Mouse (Mus musculus) pancreas, adult 10 weeks (tissue): Measurements from ENCODE around the gene Vmn1r94. TPM values are rescaled to one million over a fixed set of nuclear protein-coding genes. Genes with fewer than 3 reads are reported as not detected.

Experiments
- polyA plus RNA-seq: library from polyadenylated mRNA; stranded (reverse); fragments of 350-450 nt; fragmentation: Illumina TruSeq; extraction: RNeasy Lipid Tissue Mini Kit (QIAGEN cat#74804); gene quantifications from one replicate; pipeline ENCODE4 v1.2.3, GENCODE M21; 2015; ENCODE audit warnings: low read depth, low replicate concordance; ENCODE audit not compliant: insufficient read depth

Gene Vmn1r94
- polyA plus RNA-seq = not detected

GRCm38 (mm10) chr7:20168277-20168676 lies at the start of gene Vmn1r94:
Gene Vmn1r94, minus strand, starts transcription at chr7:20168377.

GRCm38 (mm10) chr7:20205507-20205906 lies 37.3 kb upstream of the Vmn1r94 start, which contains the start of gene Gm6164:
Gene Gm6164, minus strand, starts transcription at chr7:20205607.

GRCm38 (mm10) chr7:20193410-20193809 lies 25.2 kb upstream of the Vmn1r94 start, which contains the start of gene Vmn1r95:
Gene Vmn1r95, plus strand, starts transcription at chr7:20193710.

GRCm38 (mm10) chr7:20138988-20139387 lies 29.2 kb downstream of the Vmn1r94 start, which contains the start of gene Vmn1r93:
Gene Vmn1r93, minus strand, starts transcription at chr7:20139088.

GRCm38 (mm10) chr7:20122479-20122878 lies 45.7 kb downstream of the Vmn1r94 start, which contains the start of gene Gm16442:
Gene Gm16442, minus strand, starts transcription at chr7:20122579.

Other genes starting within 250 kb of the Vmn1r94 start
- gene Pvr, start 247.2 kb downstream of the Vmn1r94 start, polyA plus RNA-seq = 5.6 TPM
- 0.96 TPM for gene Igsf23, start 217.6 kb downstream of the Vmn1r94 start, polyA plus RNA-seq
- gene Ceacam20, start 203.0 kb downstream of the Vmn1r94 start, polyA plus RNA-seq = not detected
- 0.39 TPM for gene Nlrp9b, start 176.9 kb downstream of the Vmn1r94 start, polyA plus RNA-seq
- not detected for gene Vmn1r91, start 68.7 kb downstream of the Vmn1r94 start, polyA plus RNA-seq
- gene Gm16442, start 45.8 kb downstream of the Vmn1r94 start, polyA plus RNA-seq = not detected
- not detected for gene Vmn1r93, start 29.3 kb downstream of the Vmn1r94 start, polyA plus RNA-seq
- gene Vmn1r95, start 25.3 kb upstream of the Vmn1r94 start, polyA plus RNA-seq = not detected
- not detected for gene Gm6164, start 37.2 kb upstream of the Vmn1r94 start, polyA plus RNA-seq
- gene Gm4498, start 65.5 kb upstream of the Vmn1r94 start, polyA plus RNA-seq = not detected
- not detected for gene Gm5890, start 94.5 kb upstream of the Vmn1r94 start, polyA plus RNA-seq
- gene Gm4133, start 165.7 kb upstream of the Vmn1r94 start, polyA plus RNA-seq = not detected
- not detected for gene Gm5728, start 207.0 kb upstream of the Vmn1r94 start, polyA plus RNA-seq
- not detected for gene Vmn1r100, start 249.6 kb upstream of the Vmn1r94 start, polyA plus RNA-seq